Mouse (Mus musculus): ENCODE measurements around the gene Crx.
A peak's percentile ranks its signal among the peaks of the same experiment; 100 is the strongest.

The Crx gene

GRCm38 (mm10) chr7:15859657-15860056 lies 20.1 kb downstream of the Crx start:
- DNase-seq (ENCODE audit: low spot score) = peak; percentile 0

- DNase-seq (ENCODE audit: low spot score) = no peak
Observed at GRCm38 (mm10) chr7:15839578-15839977, 40.2 kb downstream of the Crx start, which contains the start of gene Obox6. Obox6 (minus strand) TSS chr7:15839678.

Measured in layer of hippocampus, adult 9-10 months (tissue).